Mouse (Mus musculus) left cerebral cortex, adult 9 months (tissue): ENCODE measurements around the gene L1td1.

ENCODE experiments used
- DNase-seq, 2 experiments: peaks; one replicate each; pipeline ENCODE4 v3.0.0; 2022; ENCODE audit warnings: low spot score in 2 of 2

The L1td1 gene

GRCm38 (mm10) chr4:98739753-98740152 lies 13.2 kb downstream of the L1td1 start:
- no peak for DNase-seq

DNA sequence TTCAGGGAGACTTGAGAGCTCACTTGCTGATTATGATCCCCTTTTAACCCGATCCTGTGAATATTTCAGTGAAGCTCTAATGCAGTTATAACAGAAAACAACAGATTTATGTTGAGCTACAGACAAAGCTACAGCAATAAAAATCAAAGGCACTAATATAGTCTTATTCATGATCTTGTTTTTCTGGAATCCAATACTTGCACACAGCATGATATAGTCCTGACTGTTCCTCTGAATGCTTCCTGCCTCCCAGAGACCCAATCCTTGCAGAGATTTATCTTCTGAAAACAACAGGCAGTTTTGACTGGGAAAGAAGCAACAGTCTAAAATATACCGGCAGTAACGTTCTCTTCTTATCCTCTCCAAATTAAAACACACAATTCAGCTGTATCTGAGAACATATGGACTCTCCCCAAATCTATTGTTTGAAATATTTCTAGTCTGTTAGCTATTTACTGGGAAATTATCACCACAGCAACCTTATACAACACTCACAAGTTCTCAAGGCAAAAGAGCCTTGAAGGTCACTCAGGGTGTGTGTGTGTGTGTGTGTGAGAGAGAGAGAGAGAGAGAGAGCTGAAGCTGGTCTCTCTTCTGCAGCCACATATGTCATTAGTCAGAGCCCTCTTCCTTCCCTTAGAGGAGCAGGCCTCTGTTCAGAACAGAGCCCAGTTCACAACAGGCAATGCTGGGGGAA lies 16.8 kb downstream of the L1td1 start:
- DNase-seq: no peak

DNA sequence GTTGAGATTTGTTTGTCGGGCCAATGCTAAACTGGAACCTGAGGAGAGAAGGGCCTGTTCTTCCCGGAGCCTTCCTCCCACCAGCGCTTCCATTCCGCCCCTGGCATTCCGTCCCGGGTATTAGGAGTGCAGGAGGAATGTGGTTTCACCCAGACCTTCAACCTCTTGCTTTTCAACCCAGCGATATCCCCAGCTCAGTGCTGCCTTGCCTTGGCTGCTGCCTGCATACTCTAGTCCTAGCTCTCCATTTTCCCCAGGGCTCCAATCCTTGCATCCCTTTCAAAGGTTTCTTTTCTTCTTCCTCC lies 17.3 kb downstream of the L1td1 start:
- DNase-seq: no peak

DNA sequence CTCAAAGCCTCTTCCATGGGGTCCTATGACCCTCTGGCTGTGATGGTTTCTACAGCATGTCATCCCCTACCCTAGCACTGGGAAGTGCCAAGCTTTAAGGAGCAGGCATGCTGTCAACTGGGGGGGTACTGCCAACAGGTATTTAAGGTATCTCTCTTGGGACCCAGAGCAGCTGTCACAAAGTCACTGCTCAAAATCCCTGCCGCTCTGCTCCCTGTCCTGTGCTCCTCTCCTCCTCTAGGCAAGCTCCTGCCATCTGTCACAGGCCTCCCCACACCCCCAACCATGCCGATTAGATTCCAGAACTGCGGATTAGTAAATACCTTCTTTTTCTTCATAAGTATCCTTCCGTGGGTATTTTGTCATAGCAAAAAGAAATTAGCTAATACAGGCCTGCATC lies 27.9 kb downstream of the L1td1 start:
- DNase-seq: no peak

DNA sequence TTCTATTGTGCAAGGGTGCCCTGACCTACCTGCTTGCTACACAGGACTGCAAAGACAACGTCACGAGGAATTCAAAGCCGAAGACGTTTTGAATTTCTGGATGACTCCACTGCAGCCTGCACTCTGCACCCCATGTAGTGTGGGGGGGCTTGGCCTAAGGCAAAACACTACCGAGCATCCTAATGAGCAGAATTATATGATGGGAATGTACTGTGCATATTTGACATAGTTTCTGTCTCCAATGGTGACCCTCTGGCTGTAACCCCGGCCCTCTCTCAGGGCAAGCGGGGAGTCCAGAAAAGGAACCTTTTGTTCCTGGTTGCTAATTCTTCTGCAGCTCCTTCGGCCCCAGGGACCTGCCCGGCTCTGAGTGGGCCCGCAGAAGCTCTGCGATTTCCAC lies 29.6 kb downstream of the L1td1 start:
- no peak for DNase-seq

DNA sequence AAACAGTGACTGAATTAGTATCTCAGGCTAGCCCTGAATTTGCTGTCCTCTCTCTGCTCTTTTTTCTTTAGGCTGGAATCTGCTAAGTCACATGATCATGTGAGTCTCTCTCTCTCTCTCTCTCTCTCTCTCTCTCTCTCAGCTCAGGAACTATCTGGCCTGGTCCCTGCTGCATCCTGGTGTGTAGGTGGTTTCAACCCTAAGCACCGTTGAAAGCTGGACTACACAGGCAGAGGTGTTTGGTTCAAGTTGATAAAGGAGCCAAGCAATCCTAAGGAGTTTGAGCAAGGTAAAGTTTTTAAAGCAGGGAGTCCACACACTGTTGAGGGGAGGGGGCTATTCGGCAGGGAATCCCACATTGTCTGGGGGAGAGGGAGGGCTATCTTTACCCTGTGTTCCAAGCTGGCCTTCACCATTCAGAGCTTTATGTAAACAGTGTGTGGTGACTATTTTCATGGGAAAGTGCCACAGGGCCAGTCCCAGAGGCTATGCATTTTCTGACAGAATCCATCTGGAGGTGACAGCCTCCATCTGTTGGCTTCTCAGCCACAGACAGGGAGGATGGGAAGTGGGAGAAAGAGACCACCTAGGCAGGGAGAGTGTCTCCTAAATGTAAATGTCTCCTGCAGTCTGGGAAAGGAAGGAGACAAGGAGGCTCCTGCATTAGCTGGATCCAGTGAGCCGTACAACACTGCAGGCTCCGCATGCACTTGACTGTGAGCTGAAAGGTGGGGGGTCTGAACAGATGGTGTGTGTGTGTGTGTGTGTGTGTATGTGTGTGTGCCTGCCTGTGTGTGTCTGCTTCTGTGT lies 31.7 kb downstream of the L1td1 start:
- no peak for DNase-seq

- DNase-seq: no peak
These were observed 32.5 kb downstream of the L1td1 start for GRCm38 (mm10) chr4:98758872-98759518.

- DNase-seq: no peak
These were observed 40.9 kb downstream of the L1td1 start for GRCm38 (mm10) chr4:98767134-98768133.

GRCm38 (mm10) chr4:98773785-98774184 lies 47.3 kb downstream of the L1td1 start:
- no peak for DNase-seq

DNA sequence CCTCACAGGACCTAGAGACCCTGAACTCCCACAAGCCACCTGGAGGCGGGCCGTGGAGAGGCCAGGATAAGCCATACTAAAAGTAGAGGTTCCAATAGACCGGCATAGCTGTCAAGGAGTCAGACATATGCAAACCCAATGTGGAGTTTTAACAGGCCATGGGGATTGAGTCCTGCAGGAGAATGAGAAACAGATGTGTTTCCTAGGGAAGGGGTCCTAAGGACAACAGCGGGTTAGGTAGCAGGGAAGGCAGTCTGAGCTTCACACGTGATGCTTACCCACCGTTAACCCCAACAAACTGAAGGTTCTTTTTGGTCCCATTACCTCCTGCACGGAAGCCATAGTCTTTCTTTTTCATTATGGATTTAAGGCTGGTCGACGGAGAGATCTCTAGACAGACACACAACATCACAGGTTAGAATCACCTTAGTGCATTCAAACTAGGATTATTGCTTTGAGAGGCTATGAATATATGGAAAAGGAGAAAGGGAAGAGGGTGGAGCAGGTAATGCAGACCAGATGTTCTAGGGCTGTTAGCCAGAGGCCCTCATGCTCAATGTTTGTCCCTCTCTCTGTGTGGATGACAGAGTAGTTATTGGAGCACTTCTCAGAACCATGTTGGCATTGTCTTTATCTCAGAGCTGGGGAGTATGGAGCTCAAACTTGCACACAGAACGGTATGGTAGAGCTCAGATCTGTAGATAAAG lies 50.3 kb downstream of the L1td1 start:
- no peak for DNase-seq

GRCm38 (mm10) chr4:98777464-98777863 lies 50.9 kb downstream of the L1td1 start:
- DNase-seq: no peak

- DNase-seq: no peak
These were observed 51.7 kb downstream of the L1td1 start for GRCm38 (mm10) chr4:98778219-98778618.

DNA sequence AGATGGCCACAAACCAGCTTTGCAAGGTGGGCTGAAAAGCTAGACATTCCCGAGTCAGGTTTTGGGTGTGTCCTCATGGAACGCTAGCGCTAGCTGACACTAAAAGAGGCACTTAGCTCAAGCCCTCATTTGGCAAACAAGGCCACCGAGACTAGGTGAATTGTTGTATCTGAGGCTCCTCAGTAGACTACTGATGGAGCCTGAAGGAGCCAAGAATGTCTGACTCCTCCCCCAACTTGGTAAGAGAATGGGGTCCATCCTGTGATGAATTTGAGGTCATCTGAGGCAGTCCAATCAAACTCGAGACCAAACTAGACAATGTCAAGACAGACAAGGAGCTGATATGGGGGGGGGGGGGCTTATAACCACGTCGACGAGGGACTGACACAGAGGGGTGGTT lies 59.3 kb downstream of the L1td1 start:
- no peak for DNase-seq

- no peak for DNase-seq
These were observed 59.7 kb downstream of the L1td1 start for GRCm38 (mm10) chr4:98786281-98786680.
